Mouse (Mus musculus) kidney, postnatal 25 days (tissue): ENCODE data around the gene Lpar3.

Experiments
- DNase-seq, 2 experiments: peaks; one replicate each; pipeline ENCODE4 v3.0.0; 2021; ENCODE audit warnings: mixed read lengths in 2 of 2

The Lpar3 gene

GRCm38 (mm10) chr3:146262536-146262935 lies 41.8 kb downstream of the Lpar3 start:
- DNase-seq, result no peak

DNA sequence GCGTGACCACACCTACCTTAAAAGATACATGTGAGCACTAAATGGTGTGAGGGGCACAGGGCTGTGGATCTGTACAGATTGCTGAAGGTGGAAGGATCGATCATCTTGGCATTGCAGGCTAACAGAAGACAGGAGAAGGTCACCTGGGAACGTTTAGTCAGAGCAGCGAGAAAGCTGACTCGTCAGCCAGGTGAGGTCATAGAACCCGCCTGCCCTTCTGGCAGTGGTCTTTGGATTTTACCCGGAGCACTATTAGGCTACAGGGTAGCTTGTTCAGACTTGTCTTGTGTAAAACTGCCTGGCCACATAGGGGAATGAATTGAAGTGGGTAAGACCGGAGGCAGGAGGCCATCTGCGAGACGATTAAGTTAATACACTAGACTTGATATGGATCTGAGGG lies 43.4 kb downstream of the Lpar3 start:
- peak; percentile 24 to 77 for DNase-seq

GRCm38 (mm10) chr3:146265545-146266130 lies 44.9 kb downstream of the Lpar3 start:
- peak; percentile 60 to 87 for DNase-seq

DNA sequence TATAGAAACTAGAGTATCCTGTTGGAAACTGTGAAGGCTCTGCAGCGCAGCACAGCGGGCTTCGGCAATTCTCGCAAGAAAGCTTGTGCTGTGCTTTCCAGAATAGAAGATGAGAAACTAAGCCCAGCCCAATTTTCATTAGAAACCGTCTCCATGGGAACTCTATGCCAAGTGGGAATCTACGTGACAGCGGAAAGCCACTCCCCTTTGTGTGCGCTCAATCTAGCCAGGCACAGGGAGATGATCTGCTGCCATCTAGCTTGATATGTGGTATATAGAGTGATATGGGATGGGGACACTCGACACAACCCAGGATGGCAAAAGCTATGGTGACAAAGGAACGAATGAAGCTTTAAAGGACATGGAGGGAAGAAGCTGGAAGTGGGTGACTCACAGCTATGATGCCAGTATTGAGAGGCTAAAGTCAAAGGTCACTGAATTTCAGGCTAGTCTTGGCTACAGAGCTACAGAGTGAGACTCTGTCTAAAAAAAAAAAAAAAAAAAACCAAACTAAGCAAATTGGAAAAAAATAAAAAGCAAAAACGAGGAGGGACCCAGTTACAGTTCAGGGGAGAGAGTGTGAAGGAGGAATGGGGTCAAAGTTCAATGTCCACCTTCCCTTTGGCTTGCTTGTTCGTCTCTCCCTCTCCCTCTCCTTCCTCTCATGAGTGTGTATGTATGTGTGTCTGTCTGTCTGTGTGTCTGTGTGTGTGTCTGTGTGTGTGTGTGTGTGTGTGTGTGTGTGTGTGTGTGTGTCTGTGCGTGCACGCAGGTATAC lies 47.5 kb downstream of the Lpar3 start:
- DNase-seq, result peak; percentile 54

- no peak for DNase-seq
Measured at GRCm38 (mm10) chr3:146274503-146274902, 53.7 kb downstream of the Lpar3 start.

GRCm38 (mm10) chr3:146275360-146276025 lies 54.7 kb downstream of the Lpar3 start:
- no peak for DNase-seq

GRCm38 (mm10) chr3:146276026-146276409 lies 55.3 kb downstream of the Lpar3 start:
- no peak for DNase-seq

DNA sequence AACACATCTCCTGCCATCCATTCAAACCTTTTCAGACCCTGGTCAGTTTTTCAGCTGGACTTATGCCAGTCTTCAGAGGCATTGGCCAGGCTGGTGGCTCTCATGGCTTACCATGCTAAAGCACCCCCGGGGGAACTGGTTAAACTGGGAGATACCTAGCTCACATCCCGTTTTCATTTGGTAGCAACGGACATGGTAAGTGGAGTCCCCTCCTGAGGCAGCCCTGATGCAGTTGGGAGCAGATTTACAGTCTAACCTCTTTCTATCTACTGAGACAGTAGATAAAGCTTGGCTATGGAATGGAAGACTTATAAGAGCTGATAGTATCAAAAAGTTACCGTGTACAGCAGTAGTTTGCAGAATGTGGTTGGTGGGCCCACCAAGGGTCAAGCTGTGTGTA lies 56.2 kb downstream of the Lpar3 start:
- no peak for DNase-seq

DNA sequence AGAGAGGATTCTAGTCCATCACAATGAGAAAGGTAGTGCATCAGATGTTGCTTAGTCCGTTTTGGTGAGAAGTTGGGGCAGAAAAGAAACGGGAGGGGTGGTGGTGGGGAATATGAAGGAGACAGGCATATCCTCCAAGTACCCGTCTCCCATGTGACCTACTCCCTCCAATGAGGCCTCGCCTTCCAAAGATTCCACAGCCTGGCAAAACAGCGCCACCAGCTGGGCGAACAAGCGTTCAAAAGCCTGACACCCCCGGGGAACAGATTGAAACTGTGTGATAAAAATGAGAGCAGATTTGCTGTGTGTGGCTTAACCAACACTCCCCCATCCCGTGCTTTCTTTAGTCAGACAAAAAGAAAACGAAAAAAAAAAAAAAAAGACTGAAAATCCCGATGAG lies 56.7 kb downstream of the Lpar3 start:
- peak; percentile 71 to 81 for DNase-seq

DNA sequence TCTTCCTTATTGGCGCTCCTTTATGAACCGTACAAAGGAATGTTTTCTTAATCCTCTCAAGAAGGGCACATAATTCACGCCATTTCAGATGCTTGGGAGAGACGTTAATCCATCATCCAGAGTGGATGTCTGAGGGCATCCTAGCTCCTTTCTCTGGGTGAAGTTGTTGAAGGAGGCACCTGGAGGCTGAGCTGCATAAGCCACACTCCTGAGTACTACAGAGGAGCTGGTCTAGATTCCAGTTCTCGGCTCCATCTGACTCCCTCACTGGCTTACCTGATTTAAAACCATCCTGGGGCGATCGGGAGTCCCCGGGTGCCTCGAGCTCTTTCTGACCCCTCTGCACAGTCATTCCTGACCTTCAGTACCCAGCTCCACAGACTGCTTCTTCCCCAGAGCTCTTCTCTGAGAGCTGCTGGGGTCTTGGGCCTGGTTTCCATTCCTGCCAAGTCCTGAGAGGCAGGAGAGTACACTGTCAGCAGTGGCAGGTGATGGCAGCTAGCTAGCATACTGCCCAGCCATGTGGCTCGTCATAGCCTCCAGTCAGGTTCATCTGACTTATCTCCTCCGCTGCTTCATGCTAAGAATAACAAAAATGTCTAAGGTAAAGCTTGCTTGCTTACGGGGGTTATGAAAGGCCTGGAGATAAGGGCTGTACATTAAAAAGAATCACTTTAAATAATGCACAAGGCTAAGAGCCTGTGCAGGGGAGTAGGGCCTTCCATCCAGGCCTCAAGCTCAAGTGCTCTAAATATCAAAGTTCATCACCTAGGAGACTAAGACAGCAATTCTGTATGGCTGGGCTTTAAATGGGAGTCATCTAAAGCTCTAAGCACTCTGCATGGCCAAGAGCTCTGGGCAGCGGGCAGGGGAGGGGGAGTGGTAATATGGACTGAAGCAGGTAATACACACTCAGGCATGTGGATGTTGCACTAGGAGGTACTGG lies 57.7 kb downstream of the Lpar3 start:
- peak in 1 of 2 experiments; percentile 31 for DNase-seq

DNA sequence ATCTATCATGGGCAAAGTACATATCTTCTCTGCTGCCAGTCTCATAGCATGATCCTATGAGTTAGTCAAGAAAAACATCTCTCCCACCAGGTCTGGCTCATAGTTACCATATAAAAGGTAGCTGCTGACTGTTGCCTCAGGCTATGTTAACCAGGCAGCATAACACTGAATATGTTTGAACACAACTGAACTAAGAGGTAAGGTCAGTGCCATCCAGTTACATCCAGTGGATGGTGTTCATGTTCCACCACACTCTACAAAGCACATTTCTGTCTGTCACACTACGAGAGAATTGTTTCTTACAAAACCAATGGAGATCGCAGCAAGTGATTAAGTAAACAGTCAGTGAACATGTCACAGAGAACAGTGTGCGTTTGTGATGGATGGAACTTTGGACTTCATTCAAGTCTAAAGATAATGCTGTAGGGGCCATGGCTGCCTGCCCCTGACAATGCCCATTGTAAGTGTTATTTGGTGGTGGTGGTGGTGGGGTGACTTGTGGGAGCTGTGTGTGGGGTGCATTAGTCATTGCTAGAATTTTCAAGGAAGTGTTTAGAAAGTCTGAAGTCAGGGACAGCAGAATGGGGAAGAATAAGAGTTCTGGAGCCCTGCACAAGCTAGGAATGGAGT lies 63.1 kb downstream of the Lpar3 start:
- no peak for DNase-seq

DNA sequence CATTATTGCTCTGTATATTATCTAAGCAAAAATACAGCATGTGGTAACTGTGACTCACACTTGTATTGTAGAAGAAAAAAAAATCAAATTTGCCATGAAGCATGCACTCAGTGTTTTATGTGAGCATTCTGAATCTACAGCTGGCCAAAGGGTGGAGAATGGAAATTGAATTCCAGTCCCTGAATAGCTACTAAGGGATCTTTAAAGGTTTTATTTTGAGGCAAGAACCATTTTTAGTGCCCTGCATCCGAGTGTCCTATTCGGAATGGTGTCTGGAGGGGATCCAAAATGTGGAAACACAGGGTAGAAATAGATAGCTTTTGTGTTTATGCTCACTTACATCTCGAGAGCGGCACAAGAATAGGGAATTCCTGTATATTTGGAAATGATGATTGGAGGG lies 65.4 kb downstream of the Lpar3 start:
- DNase-seq, result no peak

- DNase-seq, result no peak
Measured at GRCm38 (mm10) chr3:146291928-146292327, 71.2 kb downstream of the Lpar3 start.

- DNase-seq, result no peak
Measured at GRCm38 (mm10) chr3:146292515-146292914, 71.8 kb downstream of the Lpar3 start.

DNA sequence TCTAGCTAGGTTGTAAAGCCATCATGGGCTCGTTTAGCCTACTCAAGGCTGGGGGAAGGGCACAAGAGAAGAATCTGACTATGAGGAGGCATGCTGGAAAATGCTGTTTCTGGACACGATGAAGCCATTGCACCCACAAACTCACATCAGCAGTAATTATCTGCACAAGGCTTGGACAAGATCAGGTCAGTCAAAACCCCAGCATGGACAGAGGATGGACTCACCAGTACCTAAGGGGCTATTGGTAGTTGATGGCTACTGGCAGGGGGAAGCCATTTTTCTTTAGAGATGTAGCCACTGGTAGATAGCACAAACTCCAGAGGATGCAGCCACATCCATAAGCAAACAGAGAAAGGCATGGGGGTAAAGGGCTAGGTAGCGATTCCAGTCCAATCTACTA lies 81.7 kb downstream of the Lpar3 start:
- no peak for DNase-seq

- no peak for DNase-seq
Measured at GRCm38 (mm10) chr3:146303194-146303593, 82.4 kb downstream of the Lpar3 start.

- no peak for DNase-seq
Measured at GRCm38 (mm10) chr3:146304556-146305405, 84.0 kb downstream of the Lpar3 start.

GRCm38 (mm10) chr3:146307341-146307740 lies 86.6 kb downstream of the Lpar3 start:
- no peak for DNase-seq

- no peak for DNase-seq
Measured at GRCm38 (mm10) chr3:146307886-146308285, 87.1 kb downstream of the Lpar3 start.

- DNase-seq, result no peak
Measured at GRCm38 (mm10) chr3:146309586-146309985, 88.8 kb downstream of the Lpar3 start.

DNA sequence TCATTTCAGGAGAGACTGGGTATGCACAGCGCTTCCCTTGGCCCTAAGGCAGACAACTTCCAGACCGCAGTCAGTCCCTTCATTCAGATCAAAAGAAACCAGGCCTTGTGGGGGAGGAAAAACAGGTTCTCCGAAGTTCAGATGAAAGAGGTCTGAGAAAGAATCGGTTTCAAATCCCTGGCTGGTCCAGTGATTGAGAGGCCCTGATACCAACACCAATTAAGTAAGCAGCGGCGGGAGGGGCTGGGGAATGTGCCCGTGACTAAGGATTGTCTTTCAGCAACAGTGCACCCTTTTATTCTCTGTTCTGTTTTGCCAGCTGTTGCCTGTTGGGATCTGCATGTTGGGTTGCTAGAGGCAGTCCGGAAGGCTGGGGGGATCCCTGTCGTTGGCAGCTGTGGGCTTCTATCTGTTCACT lies 90.4 kb downstream of the Lpar3 start:
- DNase-seq, result no peak
